Mouse (Mus musculus) neutrophil, adult 59 days (primary cell): ENCODE data around the gene Odam. TPM values are rescaled to one million over a fixed set of nuclear protein-coding genes. Genes with fewer than 3 reads are reported as not detected.

Source experiments
- total RNA-seq, 2 experiments: library from RNA; stranded (reverse); gene quantifications; 1 replicate in 1 of 2; 2 replicates in 1 of 2; pipeline ENCODE4 v1.2.4; 2023

Gene Odam
- total RNA-seq: not detected

DNA sequence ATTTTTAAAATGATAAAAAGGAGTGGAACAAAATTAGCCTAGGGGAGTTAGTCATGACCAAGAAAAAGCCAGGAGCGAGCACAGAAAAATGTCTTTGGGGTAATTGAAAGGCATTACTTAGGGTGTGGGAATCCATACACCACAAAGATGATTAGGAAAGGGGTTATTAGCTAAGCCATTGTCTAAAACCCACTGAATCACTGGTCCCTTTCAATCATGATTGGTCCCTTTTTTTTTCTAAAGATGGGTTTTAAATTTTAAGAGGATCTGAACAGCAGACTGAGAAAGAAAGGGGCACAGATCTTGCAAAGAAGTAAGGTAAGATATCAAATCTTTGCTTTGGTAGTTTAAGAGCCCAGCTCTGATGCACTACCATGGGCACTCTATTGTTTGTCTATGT is at the start of gene Odam:
Gene Odam, plus strand, starts transcription at position 301 of the 400 bp plus-strand sequence.

GRCm38 (mm10) chr5:87925372-87925771 is 40.5 kb downstream of the Odam start, which contains the start of gene Csn3:
Gene Csn3 (plus strand): TSS chr5:87925579.

Other genes starting within 250 kb of the Odam start
- gene Csn1s1, start 218.8 kb upstream of the Odam start, total RNA-seq: not detected
- not detected for gene Csn2, start 185.4 kb upstream of the Odam start, total RNA-seq
- not detected for gene Csn1s2a, start 110.5 kb upstream of the Odam start, total RNA-seq
- gene Csn1s2b, start 76.9 kb upstream of the Odam start, total RNA-seq: not detected
- not detected for gene Prr27, start 59.3 kb upstream of the Odam start, total RNA-seq
- gene Csn3, start 40.5 kb downstream of the Odam start, total RNA-seq: not detected
- gene 2310003L06Rik, start 84.4 kb downstream of the Odam start, total RNA-seq: not detected
- gene Gm28434, start 84.5 kb downstream of the Odam start, total RNA-seq: not detected
- gene Cabs1, start 94.4 kb downstream of the Odam start, total RNA-seq: not detected
- not detected for gene Smr3a, start 117.5 kb downstream of the Odam start, total RNA-seq
- gene Smr2, start 201.5 kb downstream of the Odam start, total RNA-seq: not detected
- not detected for gene Gm11116, start 226.5 kb downstream of the Odam start, total RNA-seq